Mouse (Mus musculus) adrenal gland, postnatal 10 days (tissue): ENCODE results near the gene Rsph9. TPM values are rescaled to one million over a fixed set of nuclear protein-coding genes. Genes with fewer than 3 reads are reported as not detected.

Experiments used
- DNase-seq: peaks from one replicate; pipeline ENCODE4 v3.0.0; 2021; ENCODE audit warnings: mixed read lengths
- total RNA-seq, 2 experiments: library from RNA; stranded (reverse); gene quantifications; 2 replicates each; pipeline ENCODE4 v1.2.3; 2021

Rsph9 gene
- total RNA-seq, 2 experiments from 2014 or later = 5.0 to 6.3 TPM

- no peak for DNase-seq
Observed at GRCm38 (mm10) chr17:46101906-46102305, 42.1 kb downstream of the Rsph9 start.

DNA sequence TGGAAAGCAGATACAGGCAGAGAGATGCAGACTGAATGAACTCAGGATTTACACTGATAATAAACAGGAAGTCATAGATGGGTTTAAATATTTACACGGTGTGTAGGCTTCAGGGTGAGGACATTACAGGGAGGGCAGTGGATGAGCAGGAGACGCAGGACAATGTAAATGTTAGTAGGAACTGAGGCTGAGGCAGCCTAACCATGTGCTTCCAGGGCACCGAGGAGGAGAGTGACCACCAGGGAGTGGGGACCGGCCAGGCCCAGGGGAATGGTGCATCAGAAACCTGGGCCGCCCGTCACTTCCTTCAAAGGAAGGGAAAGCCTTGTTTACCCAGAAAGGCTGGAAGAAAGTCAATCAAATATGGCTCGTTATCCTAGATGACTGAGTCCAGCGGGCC is 45.5 kb downstream of the Rsph9 start:
- no peak for DNase-seq

- no peak for DNase-seq
Observed at GRCm38 (mm10) chr17:46091899-46092298, 52.1 kb downstream of the Rsph9 start.

DNA sequence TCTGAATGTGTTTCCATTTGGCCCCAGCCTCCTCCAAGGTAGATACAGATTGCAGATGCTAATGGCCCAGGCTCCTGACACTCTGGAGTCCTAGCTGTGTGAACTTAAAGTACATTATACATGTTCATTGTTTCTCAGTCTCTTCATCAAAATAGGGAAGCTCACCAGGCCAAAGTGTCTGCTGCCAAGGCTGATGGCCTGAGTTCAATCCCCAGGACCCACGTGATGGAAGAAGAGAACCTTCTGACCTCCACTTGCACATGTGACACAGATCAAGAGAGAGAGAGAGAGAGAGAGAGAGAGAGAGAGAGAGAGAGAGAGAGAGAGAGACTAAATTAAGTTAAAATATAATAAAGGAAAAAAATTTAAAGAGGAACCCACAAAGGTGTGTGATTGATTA is 52.7 kb downstream of the Rsph9 start:
- DNase-seq = no peak

DNA sequence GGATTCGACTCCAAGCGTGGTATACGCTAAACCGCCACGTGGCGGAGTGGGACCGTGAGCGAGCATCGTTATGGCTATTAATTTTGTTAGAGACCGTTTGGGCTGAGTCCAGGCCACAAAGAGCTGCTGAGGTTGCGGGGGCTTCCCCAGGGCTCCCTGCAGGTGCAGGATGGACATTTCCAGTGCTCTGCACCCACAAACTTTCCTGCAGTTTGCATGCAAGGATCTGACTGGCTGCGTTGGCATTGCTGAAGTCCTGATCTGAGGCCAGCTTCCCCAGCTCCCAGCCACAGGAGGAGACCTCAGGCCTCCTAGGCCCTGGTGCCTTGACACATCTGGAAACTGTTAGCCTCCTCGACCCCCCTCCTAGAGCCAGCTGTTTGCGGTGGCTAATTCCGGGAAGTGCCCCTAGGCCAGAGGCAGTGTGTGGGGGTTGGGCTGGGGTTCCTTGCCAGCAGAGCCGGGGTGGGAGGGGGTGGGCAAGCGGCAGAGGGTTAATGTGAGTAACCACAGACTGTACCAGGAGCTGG is 57.6 kb downstream of the Rsph9 start:
- no peak for DNase-seq

GRCm38 (mm10) chr17:46084091-46084501 is 59.9 kb downstream of the Rsph9 start:
- DNase-seq = peak; percentile 91

GRCm38 (mm10) chr17:46083381-46083780 is 60.6 kb downstream of the Rsph9 start:
- DNase-seq = no peak

GRCm38 (mm10) chr17:46081657-46082056 is 62.4 kb downstream of the Rsph9 start:
- peak; percentile 40 for DNase-seq

DNA sequence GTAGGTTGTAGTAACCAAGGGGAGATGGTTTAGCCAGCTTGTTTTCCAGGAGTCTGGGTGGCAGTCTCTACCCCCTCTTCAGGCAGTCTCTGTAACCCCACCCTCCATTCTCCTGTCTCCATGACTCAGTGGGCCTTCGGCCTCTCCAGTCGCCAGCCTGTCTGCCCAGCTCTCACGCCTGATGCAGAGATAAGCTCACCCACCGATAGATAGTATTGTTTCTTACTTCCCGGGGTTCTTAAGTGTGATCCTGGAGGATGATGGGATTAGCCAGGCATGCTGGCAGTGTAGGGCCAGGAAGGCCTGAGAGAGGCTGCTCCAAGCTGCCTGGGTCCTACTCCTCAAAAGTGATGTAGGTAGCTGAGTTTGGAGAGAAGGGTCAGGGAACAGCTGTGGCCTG is 63.0 kb downstream of the Rsph9 start:
- DNase-seq = no peak

GRCm38 (mm10) chr17:46080388-46080787 is 63.6 kb downstream of the Rsph9 start:
- no peak for DNase-seq

GRCm38 (mm10) chr17:46079037-46079436 is 65.0 kb downstream of the Rsph9 start:
- DNase-seq = no peak

DNA sequence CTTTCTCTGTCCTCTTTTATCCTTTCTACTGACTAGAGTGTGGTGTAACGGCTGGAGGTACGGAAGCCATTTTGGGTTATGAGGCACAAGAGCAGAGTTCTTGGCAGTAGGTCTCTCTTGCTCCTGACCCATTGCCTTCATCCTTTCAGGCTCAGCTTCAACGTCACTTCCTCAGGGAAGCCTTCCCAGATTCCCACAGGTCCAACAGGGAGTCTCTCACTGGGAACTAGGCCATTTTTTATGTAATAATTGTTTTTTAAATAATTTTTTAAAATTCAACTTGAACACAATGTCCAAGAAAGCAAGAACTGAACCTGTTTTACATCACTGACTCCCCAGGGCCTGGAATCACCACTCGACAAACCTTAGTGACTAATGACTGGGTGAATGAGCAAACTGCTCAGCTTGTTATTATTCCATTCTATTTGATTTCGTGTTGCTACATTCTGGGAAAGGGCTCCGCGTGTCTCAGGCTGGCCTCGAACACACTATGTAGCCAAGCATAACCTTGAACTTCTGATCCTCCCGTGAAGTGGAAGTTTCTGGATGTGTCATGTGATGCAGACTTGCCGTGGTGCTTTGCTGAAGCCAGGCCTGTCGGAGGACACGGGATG is 66.0 kb downstream of the Rsph9 start:
- no peak for DNase-seq

DNA sequence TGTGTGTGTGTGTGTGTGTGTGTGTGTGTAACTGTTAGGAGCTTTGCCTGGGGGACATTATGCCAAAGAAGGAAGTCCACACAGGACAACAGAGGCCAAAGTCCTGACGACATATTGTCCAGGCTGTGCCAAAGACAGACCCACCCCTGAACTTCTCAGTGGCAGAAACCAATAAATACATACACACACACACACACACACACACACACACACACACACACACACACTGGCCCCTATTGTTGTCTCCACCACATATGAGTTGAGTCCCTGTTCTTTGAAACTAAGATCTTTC is 67.8 kb downstream of the Rsph9 start:
- no peak for DNase-seq

DNA sequence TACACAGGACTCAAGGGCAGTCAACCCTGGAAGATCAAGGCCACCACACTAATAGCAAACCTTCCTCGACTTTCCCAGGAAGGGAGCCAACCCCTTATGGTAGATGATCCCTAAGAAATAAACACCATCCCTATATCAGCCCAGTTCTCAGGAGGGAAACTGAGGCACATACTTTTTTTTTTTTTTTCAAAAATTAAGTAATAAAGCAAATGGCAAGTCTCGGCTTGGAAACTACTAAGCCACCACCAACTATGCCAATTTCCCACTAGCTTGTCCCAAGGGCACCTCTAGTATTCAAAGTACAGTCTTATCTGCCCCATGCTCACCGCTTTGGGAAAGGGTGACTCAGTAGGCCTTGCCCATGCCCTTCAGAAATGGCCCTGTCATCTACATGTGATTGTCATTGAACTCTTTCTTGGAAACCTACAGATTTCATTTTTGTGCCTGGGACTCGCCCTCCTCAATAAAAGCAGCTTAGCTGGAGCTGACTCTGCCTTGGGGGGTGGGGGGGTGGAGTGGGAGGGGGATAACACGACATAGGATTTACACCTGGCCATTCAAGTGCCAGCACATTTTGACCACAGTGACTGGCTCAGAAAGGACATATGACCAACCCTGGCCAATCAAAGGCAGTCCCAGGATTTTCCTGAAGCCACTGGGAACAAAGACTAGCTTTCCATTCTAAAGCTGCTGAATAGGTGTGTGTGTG is 68.3 kb downstream of the Rsph9 start:
- DNase-seq = peak; percentile 59

DNA sequence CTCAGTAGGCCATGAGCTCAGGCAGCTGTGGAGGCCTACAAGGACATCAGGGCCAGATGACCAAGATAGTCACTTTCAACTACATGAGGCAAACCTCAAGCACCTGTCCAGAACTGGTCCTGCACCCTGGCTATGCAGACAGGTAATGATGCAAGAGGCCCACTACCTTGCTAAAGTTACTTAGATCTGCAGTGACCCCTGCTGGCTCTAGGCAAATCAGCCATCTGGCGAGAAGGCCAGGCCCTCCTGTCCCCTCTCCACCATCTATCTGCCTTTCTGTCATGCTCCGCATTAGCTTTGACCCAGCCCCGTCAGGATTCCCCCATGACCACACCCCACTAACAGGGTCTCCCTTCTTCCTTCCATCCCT is 68.9 kb downstream of the Rsph9 start:
- peak; percentile 63 for DNase-seq

GRCm38 (mm10) chr17:46074398-46075115 is 69.5 kb downstream of the Rsph9 start:
- DNase-seq = no peak

GRCm38 (mm10) chr17:46073730-46074301 is 70.2 kb downstream of the Rsph9 start:
- DNase-seq = peak; percentile 84

Other genes with a start within 250 kb of the Rsph9 start
- 100 to 1,000 TPM; 305 to 366 TPM for gene Vegfa, start 111.8 kb downstream of the Rsph9 start, total RNA-seq
- 100 to 1,000 TPM in 1 of 2 experiments, 10 to 100 TPM in 1; 100.0 to 108 TPM for gene Mrps18a, start 33.2 kb downstream of the Rsph9 start, total RNA-seq
- gene Mad2l1bp, start 9.3 kb upstream of the Rsph9 start, total RNA-seq = 10 to 100 TPM; 14.1 to 15.0 TPM
- gene Gtpbp2, start 16.8 kb upstream of the Rsph9 start, total RNA-seq = 10 to 100 TPM; 66.5 to 94.0 TPM
- gene Polh, start 58.4 kb upstream of the Rsph9 start, total RNA-seq = 10 to 100 TPM; 25.5 to 31.4 TPM
- 10 to 100 TPM; 43.6 to 48.5 TPM for gene Xpo5, start 58.6 kb upstream of the Rsph9 start, total RNA-seq
- 10 to 100 TPM; 68.3 to 72.3 TPM for gene Polr1c, start 103.8 kb upstream of the Rsph9 start, total RNA-seq
- 100 to 1,000 TPM; 105 to 121 TPM for gene Yipf3, start 103.9 kb upstream of the Rsph9 start, total RNA-seq
- gene Lrrc73, start 109.3 kb upstream of the Rsph9 start, total RNA-seq = 1 to 10 TPM; 3.4 to 3.8 TPM
- 10 to 100 TPM; 42.0 to 52.6 TPM for gene Tjap1, start 138.8 kb upstream of the Rsph9 start, total RNA-seq
- gene Dlk2, start 153.2 kb upstream of the Rsph9 start, total RNA-seq = 1 to 10 TPM in 1 of 2 experiments, under 1 TPM in 1; 0.78 to 1.3 TPM
- gene Abcc10, start 184.1 kb upstream of the Rsph9 start, total RNA-seq = 10 to 100 TPM in 1 of 2 experiments, 1 to 10 TPM in 1; 8.2 to 14.2 TPM
- 10 to 100 TPM; 24.6 to 30.7 TPM for gene Zfp318, start 239.5 kb upstream of the Rsph9 start, total RNA-seq